Mouse (Mus musculus) left cerebral cortex, adult 18-20 months (tissue): ENCODE measurements around the gene Casr. TPM values are rescaled to one million over a fixed set of nuclear protein-coding genes. Genes with fewer than 3 reads are reported as not detected.

Source experiments
- DNase-seq, 2 experiments: peaks; one replicate each; pipeline ENCODE4 v3.0.0; 2021 to 2022; ENCODE audit warnings: low spot score in 2 of 2, mixed read lengths in 1 of 2
- total RNA-seq, 2 experiments: library from RNA; stranded (reverse); gene quantifications; 2 replicates each; pipeline ENCODE4 v1.2.3; 2021

Gene Casr
- total RNA-seq, 2 experiments from 2014 or later = 0.56 to 0.86 TPM

- no peak for DNase-seq
These were observed 35.2 kb downstream of the Casr start for GRCm38 (mm10) chr16:36526596-36527282.

- no peak for DNase-seq
These were observed 38.8 kb downstream of the Casr start for GRCm38 (mm10) chr16:36523095-36523494.

GRCm38 (mm10) chr16:36516355-36516754, 45.6 kb downstream of the Casr start:
- DNase-seq = no peak

- DNase-seq = no peak
These were observed 54.6 kb downstream of the Casr start for GRCm38 (mm10) chr16:36507300-36507699.

- DNase-seq = no peak
These were observed 55.1 kb downstream of the Casr start for GRCm38 (mm10) chr16:36506827-36507226.

GRCm38 (mm10) chr16:36505913-36506312, 56.0 kb downstream of the Casr start:
- DNase-seq = no peak

GRCm38 (mm10) chr16:36505134-36505533, 56.8 kb downstream of the Casr start:
- DNase-seq = no peak

- DNase-seq = no peak
These were observed 59.7 kb downstream of the Casr start for GRCm38 (mm10) chr16:36502286-36502685.

GRCm38 (mm10) chr16:36492420-36492819, 69.5 kb downstream of the Casr start:
- DNase-seq = no peak

GRCm38 (mm10) chr16:36476866-36477265, 85.1 kb downstream of the Casr start:
- no peak for DNase-seq

GRCm38 (mm10) chr16:36475530-36475929, 86.4 kb downstream of the Casr start:
- DNase-seq = no peak

- DNase-seq = no peak
These were observed 87.1 kb downstream of the Casr start for GRCm38 (mm10) chr16:36474849-36475248.

GRCm38 (mm10) chr16:36473217-36474216, 88.4 kb downstream of the Casr start:
- DNase-seq = peak; percentile 22 to 47

GRCm38 (mm10) chr16:36471066-36471633, 90.8 kb downstream of the Casr start:
- DNase-seq = no peak

GRCm38 (mm10) chr16:36469955-36470478, 91.9 kb downstream of the Casr start:
- DNase-seq = no peak

- DNase-seq = no peak
These were observed 92.6 kb downstream of the Casr start for GRCm38 (mm10) chr16:36469367-36469766.

- DNase-seq = no peak
These were observed 93.1 kb downstream of the Casr start for GRCm38 (mm10) chr16:36468862-36469261.

- no peak for DNase-seq
These were observed 94.0 kb downstream of the Casr start for GRCm38 (mm10) chr16:36467936-36468335.

- no peak for DNase-seq
These were observed 96.5 kb downstream of the Casr start for GRCm38 (mm10) chr16:36465436-36465835.

- DNase-seq = no peak
These were observed 97.9 kb downstream of the Casr start for GRCm38 (mm10) chr16:36464076-36464475.

- no peak for DNase-seq
These were observed 101.5 kb downstream of the Casr start for GRCm38 (mm10) chr16:36460426-36460825.
